Mouse (Mus musculus): ENCODE results near the gene St3gal5. TPM values are rescaled to one million over a fixed set of nuclear protein-coding genes. Genes with fewer than 3 reads are reported as not detected.

Gene St3gal5
- total RNA-seq, 2 experiments from 2014 or later: 98.0 to 105 TPM

GRCm38 (mm10) chr6:72122515-72122914 lies 25.1 kb downstream of the St3gal5 start:
- Histone ChIP-seq H3K27ac (no peak overlapping the region), H3K4me3 (no peak overlapping the region)
- intact Hi-C loops (cut with DNase I): loop anchor here (5.0 kb wide), 1 partner anchor 40 kb away; no protein-coding TSS in a partner anchor
- no peak for DNase-seq
- no peak for TF ChIP-seq CTCF (IDR thresholded peaks at IDR 0.05)

DNA sequence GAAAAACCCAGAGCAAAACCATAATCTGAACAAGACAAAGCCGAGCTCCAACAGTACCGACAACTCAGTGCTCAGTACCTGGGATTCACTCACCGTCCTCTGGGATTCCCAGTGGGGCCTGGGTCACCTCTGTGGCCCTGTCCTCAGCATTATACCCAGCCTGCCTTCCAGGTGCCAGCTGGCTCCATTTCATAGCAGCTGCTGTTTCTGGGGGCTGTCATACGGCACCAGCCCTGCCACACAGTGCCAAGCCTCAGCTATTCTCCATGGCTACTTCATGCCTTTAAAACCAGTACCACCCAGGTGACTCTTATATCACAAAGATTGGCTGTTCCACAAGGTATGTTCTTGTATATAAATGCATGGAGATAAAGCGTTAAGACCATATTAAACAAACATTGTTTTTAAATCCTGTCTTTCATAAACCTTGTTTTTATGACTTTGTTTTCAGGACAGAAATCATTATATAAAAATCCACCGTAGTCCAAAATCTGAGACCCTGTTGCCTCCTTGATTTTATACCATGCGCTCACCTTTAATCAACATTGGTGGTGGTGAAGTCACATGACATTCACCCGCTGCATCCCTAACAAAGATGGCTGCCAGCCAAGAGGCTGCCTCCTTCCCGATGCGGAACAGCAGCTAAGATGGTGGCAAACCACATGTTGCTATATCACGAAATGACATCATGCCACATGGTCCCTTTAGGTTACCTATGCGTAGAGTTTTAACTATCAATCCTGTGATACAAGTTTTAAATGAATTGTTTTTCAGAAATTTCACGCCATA lies 27.1 kb downstream of the St3gal5 start:
- no peak overlapping the region for H3K4me3 ChIP-seq
- DNase-seq: peak; percentile 87
- peak overlapping the region; percentile 48; the same call in 1 of the 2 replicates for H3K27ac ChIP-seq
- intact Hi-C loops (cut with DNase I): loop anchor here (5.0 kb wide), 1 partner anchor 38 kb away; no protein-coding TSS in a partner anchor
- no peak for TF ChIP-seq CTCF (IDR thresholded peaks at IDR 0.05)

GRCm38 (mm10) chr6:72126128-72126917 lies 28.9 kb downstream of the St3gal5 start:
- intact Hi-C loops (cut with DNase I): no loop called here
- no peak for TF ChIP-seq CTCF (IDR thresholded peaks at IDR 0.05)

GRCm38 (mm10) chr6:72130056-72130455 lies 32.7 kb downstream of the St3gal5 start:
- intact Hi-C loops (cut with DNase I): no loop called here
- TF ChIP-seq CTCF (IDR thresholded peaks at IDR 0.05): no peak
- no peak overlapping the region for H3K4me3 ChIP-seq
- H3K27ac ChIP-seq: no peak overlapping the region
- no peak for DNase-seq

More at GRCm38 (mm10) chr6:72126128-72126917, 28.9 kb downstream of the St3gal5 start:
- no peak overlapping the region for H3K27ac ChIP-seq
- no peak overlapping the region for H3K4me3 ChIP-seq
- no peak for DNase-seq

GRCm38 (mm10) chr6:72132671-72133214 lies 35.4 kb downstream of the St3gal5 start:
- H3K4me3 ChIP-seq: no peak overlapping the region
- intact Hi-C loops (cut with DNase I): no loop called here
- DNase-seq: no peak
- H3K27ac ChIP-seq: no peak overlapping the region
- TF ChIP-seq CTCF (IDR thresholded peaks at IDR 0.05): no peak

DNA sequence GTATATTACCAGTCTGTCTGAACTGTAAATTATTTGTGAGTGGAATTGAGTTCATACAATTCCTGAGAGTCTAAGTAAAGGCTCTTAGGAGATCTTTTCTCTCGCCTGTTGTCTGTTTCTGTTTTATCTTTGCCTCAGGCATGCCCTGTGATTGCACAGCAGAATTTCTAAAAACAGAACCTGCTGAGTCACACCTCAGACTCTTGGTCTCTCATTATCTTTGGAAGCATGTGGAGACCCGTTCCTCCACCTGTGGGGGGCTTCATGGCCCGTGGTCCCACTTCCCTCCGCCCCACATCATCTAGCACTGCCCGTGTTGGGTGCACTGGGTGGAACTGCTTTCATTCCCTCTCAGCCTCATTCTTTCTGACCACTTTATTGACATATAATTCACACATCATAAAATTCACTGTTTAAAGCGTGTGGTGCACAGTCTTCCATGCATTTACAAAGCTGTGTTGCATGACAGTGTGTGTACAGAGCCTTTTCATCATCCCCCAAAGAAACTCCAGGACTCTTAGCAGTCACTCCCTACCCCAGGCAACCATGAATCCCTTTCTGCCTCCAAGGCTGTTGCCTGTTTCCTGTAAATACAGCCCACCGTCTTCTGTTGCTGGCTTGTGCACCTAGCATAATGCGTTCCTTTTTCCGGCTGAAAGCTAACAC lies 37.6 kb downstream of the St3gal5 start:
- H3K27ac ChIP-seq: peak overlapping the region; percentile 41
- TF ChIP-seq CTCF (IDR thresholded peaks at IDR 0.05): no peak
- intact Hi-C loops (cut with DNase I): no loop called here

DNA sequence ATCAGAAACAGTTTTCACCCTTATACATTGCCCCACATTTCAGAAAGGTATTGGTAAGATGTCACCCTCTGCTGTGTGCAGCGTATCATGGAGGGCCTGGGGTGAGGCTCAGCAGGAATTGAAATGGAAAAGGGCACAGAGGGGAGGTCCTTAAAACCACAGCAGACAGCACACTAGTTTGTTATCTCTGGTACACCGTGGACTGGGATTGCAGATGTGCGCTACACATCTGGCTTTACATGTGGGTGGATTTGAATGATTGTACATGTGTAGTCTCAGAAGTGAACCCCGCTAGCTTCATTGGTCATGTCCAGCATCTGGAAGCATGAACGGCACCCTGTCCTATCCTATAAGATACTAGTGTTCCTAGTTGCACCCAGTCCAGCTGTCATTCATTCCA lies 38.6 kb downstream of the St3gal5 start:
- intact Hi-C loops (cut with DNase I): no loop called here
- TF ChIP-seq CTCF (IDR thresholded peaks at IDR 0.05): no peak
- DNase-seq: no peak
- no peak overlapping the region for H3K4me3 ChIP-seq
- H3K27ac ChIP-seq: no peak overlapping the region

More for the DNA sequence above, 37.6 kb downstream of the St3gal5 start:
- DNase-seq: no peak
- H3K4me3 ChIP-seq: no peak overlapping the region

DNA sequence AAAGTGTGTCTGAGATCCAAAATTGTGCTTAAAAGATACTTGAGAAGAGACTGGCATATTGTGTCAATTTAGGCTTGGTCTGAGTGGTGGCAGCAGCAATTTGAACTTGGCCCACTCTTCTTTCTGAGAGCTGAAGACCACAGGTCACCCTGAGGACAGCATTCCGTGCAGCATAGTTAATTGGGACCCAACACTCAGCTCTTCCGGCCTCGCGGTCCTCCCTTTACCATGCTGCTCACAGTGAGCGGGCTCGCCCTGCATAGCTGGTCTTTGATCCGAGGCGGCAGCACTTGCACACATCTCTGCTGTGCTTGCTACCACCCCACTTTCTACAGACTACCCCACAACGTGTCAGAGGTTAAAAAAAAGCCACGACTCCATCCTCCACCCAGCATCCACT lies 39.2 kb downstream of the St3gal5 start:
- no peak for TF ChIP-seq CTCF (IDR thresholded peaks at IDR 0.05)
- DNase-seq: no peak
- Histone ChIP-seq H3K4me3 (no peak overlapping the region), H3K27ac (no peak overlapping the region; the same call in 1 of the 2 replicates)
- intact Hi-C loops (cut with DNase I): no loop called here

- Histone ChIP-seq H3K27ac (peak overlapping the region; percentile 43), H3K4me3 (no peak overlapping the region)
- intact Hi-C loops (cut with DNase I): no loop called here
- no peak for DNase-seq
- TF ChIP-seq CTCF (IDR thresholded peaks at IDR 0.05): no peak
These were observed 42.3 kb downstream of the St3gal5 start for GRCm38 (mm10) chr6:72139508-72140193.

DNA sequence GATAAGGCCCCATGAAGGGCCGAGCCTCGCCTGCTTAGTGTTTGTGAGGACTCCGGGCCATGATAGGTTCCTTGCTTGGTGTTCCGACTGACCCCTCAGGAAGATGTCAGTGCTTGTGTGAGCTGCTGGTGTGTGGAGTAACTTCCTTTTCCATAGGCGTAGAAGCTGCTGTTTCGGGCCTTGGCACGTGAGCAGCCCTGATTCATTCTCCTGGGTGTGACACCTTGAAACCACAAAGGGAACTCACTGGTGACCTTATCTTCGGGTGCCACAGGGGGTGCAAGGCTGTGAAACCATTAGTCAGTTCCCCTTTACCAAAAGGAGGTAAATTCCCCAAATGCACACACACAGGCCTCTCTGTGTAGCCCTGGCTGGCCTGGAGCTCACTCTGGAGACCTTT lies 43.0 kb downstream of the St3gal5 start:
- no peak overlapping the region for H3K4me3 ChIP-seq
- intact Hi-C loops (cut with DNase I): no loop called here
- peak overlapping the region; percentile 43; the same call in 1 of the 2 replicates for H3K27ac ChIP-seq
- DNase-seq: no peak
- no peak for TF ChIP-seq CTCF (IDR thresholded peaks at IDR 0.05)

DNA sequence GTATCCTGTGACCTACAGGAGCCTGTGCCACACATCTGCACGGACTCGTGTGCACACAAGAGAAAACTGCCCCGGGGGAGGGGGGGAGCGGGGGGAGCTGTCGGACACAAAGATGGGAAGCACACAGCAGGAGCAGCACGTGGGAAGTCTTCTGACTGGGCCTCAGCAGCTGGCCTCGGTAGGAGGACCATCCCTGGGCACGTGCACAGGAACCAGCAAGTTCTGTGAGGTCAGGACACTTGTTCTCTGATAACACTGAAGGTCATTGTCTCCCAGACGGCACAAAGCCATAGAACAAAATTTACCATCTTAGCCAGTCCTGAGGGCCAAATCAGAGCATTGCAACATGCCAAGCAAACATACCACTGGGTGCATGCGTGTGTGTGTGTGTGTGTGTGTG lies 43.8 kb downstream of the St3gal5 start:
- DNase-seq: no peak
- intact Hi-C loops (cut with DNase I): no loop called here
- Histone ChIP-seq H3K27ac (no peak overlapping the region), H3K4me3 (no peak overlapping the region)
- no peak for TF ChIP-seq CTCF (IDR thresholded peaks at IDR 0.05)

DNA sequence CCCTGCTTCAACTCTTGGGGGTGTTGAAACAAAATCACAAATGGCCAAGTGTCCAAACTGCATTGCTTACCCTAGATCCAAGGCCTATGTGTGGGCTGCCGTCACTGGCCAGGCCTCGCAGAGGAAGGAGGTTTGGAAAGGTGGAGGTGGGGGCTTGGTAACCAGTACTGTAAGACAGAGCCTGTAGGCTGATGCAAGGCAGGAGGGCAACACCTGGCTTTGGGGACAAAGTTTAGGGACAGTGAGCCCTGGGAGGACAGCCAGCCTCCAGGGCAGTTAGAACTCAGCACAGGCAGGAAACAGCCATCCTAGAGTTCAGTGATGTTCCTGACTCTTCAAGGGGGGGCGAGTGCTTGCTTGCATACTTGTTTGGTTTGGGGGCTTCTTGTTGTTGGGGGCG lies 45.2 kb downstream of the St3gal5 start:
- H3K27ac ChIP-seq: no peak overlapping the region
- intact Hi-C loops (cut with DNase I): no loop called here
- DNase-seq: no peak
- H3K4me3 ChIP-seq: no peak overlapping the region
- TF ChIP-seq CTCF (IDR thresholded peaks at IDR 0.05): no peak

Measured in gastrocnemius, adult 2 months (tissue).